Mouse (Mus musculus) heart, embryonic 16.5 days (tissue): Measurements from ENCODE around the gene Rtel1. TPM values are rescaled to one million over a fixed set of nuclear protein-coding genes. Genes with fewer than 3 reads are reported as not detected.

Experiments used
- ATAC-seq: fragments of 200-750 bp; cut with Nextera tagmentation; replicated peaks from 2 replicates; pipeline ENCODE4 v1.8.0; 2017; ENCODE audit warnings: moderate number of reproducible peaks; ENCODE audit not compliant: insufficient read depth, low FRiP score; ENCODE audit errors: extremely low read depth
- H3K27ac ChIP-seq: fragments of 300-500 bp; sonication (generic); 2 replicates; pipeline ENCODE4 v1.5.1; 2014; ENCODE audit warnings: mild to moderate bottlenecking, low read length, control low read depth, moderate library complexity
- H3K27me3 ChIP-seq: fragments of 300-500 bp; sonication (generic); 2 replicates; pipeline ENCODE4 v1.6.1; 2014; ENCODE audit warnings: low read length, mixed read lengths; ENCODE audit not compliant: control insufficient read depth, insufficient read depth
- H3K36me3 ChIP-seq: fragments of 300-500 bp; sonication (generic); 2 replicates; pipeline ENCODE4 v1.6.1; 2014; ENCODE audit not compliant: control insufficient read depth, insufficient read depth
- H3K4me1 ChIP-seq: fragments of 300-500 bp; sonication (generic); 2 replicates; pipeline ENCODE4 v1.6.1; 2014; ENCODE audit warnings: low read length, mixed read lengths; ENCODE audit not compliant: control insufficient read depth, insufficient read depth
- H3K4me2 ChIP-seq: fragments of 300-500 bp; sonication (generic); 2 replicates; pipeline ENCODE4 v1.6.1; 2014; ENCODE audit warnings: low read depth, mild to moderate bottlenecking, control low read depth, low read length
- H3K4me3 ChIP-seq: fragments of 300-500 bp; sonication (generic); 2 replicates; pipeline ENCODE4 v1.5.1; 2014; ENCODE audit warnings: mild to moderate bottlenecking, control low read depth, low read length
- H3K9ac ChIP-seq: fragments of 300-500 bp; sonication (generic); 2 replicates; pipeline ENCODE4 v1.6.1; 2014; ENCODE audit warnings: low read length, control low read depth
- H3K9me3 ChIP-seq: fragments of 300-500 bp; sonication (generic); replicated peaks from 2 replicates; pipeline ENCODE4 v1.6.1; 2016; ENCODE audit warnings: low read length; ENCODE audit not compliant: control insufficient read depth
- WGBS: fragments of 180-500 bp; shearing (Covaris S2); extraction: QIAGEN DNeasy Blood & Tissue Kit; methylation state at CpG from one replicate; pipeline ENCODE4 v1.1.7; 2014; 5-methylcytosine and 5-hydroxymethylcytosine counted together
- polyA plus RNA-seq: library from polyadenylated mRNA; unstranded; fragments of >200 nt; fragmentation: Nextera tagmentation; extraction: Ambion mirVana; gene quantifications from 2 replicates; pipeline ENCODE4 v1.2.1, GENCODE M21; 2015

Rtel1 gene
- polyA plus RNA-seq, 1 experiment from 2014 or later, result 23.8 TPM

GRCm38 (mm10) chr2:181391022-181391421, 71.5 kb downstream of the Rtel1 start:
- no peaks in the 10 kb centered on the region; the same call in 1 of the 2 replicates for H3K36me3 ChIP-seq
- no peak for ATAC-seq

GRCm38 (mm10) chr2:181391541-181391940, 72.0 kb downstream of the Rtel1 start:
- no peaks in the 10 kb centered on the region; the same call in 1 of the 2 replicates for H3K36me3 ChIP-seq

More at GRCm38 (mm10) chr2:181391022-181391421, 71.5 kb downstream of the Rtel1 start:
- H3K9me3 ChIP-seq, result no peaks in the 10 kb centered on the region
- H3K4me3 ChIP-seq, result no peak overlapping the region
- 85% methylated on average over 15 of the region's 15 CpGs for WGBS
- H3K4me1 ChIP-seq, result peaks cover 2% of the 10 kb centered on the region; the same call in 1 of the 2 replicates
- H3K9ac ChIP-seq, result no peak overlapping the region
- H3K27ac ChIP-seq, result no peak overlapping the region
- no peaks in the 10 kb centered on the region for H3K27me3 ChIP-seq
- H3K4me2 ChIP-seq, result no peak overlapping the region

GRCm38 (mm10) chr2:181392600-181393213, 73.2 kb downstream of the Rtel1 start:
- Histone ChIP-seq H3K9me3 (no peaks in the 10 kb centered on the region), H3K27me3 (no peaks in the 10 kb centered on the region), H3K4me3 (no peak overlapping the region), H3K36me3 (no peaks in the 10 kb centered on the region), H3K4me1 (peaks cover 7% of the 10 kb centered on the region), H3K27ac (no peak overlapping the region), H3K4me2 (no peak overlapping the region), H3K9ac (no peak overlapping the region)
- ATAC-seq, result peak; percentile 71; the same call in 1 of the 2 replicates
- WGBS, result 25% methylated on average over 4 of the region's 4 CpGs

More at GRCm38 (mm10) chr2:181391541-181391940, 72.0 kb downstream of the Rtel1 start:
- H3K4me1 ChIP-seq, result no peaks in the 10 kb centered on the region
- H3K9ac ChIP-seq, result no peak overlapping the region
- H3K4me3 ChIP-seq, result no peak overlapping the region
- no peak overlapping the region for H3K27ac ChIP-seq
- WGBS, result 64% methylated on average over 2 of the region's 2 CpGs
- H3K9me3 ChIP-seq, result no peaks in the 10 kb centered on the region
- no peak for ATAC-seq
- H3K4me2 ChIP-seq, result no peak overlapping the region
- H3K27me3 ChIP-seq, result no peaks in the 10 kb centered on the region

- ATAC-seq, result no peak
- H3K27ac ChIP-seq, result no peak overlapping the region
- no peak overlapping the region for H3K9ac ChIP-seq
- no peaks in the 10 kb centered on the region for H3K27me3 ChIP-seq
- H3K4me3 ChIP-seq, result no peak overlapping the region
- H3K4me2 ChIP-seq, result no peak overlapping the region
- 86% methylated on average over 3 of the region's 3 CpGs for WGBS
- no peaks in the 10 kb centered on the region for H3K36me3 ChIP-seq
- H3K4me1 ChIP-seq, result peaks cover 10% of the 10 kb centered on the region
- no peaks in the 10 kb centered on the region for H3K9me3 ChIP-seq
These were observed 74.5 kb downstream of the Rtel1 start for GRCm38 (mm10) chr2:181394086-181394485.

GRCm38 (mm10) chr2:181397207-181397761, 77.7 kb downstream of the Rtel1 start:
- 31% methylated on average over 5 of the region's 5 CpGs for WGBS
- peaks cover 12% of the 10 kb centered on the region for H3K4me1 ChIP-seq
- no peak overlapping the region for H3K9ac ChIP-seq
- no peaks in the 10 kb centered on the region for H3K27me3 ChIP-seq
- no peak overlapping the region for H3K4me3 ChIP-seq
- ATAC-seq, result peak; percentile 49
- H3K36me3 ChIP-seq, result no peaks in the 10 kb centered on the region
- 0 out of 2 replicates have a peak overlapping the region, but pooled peaks have one; percentile 16 for H3K4me2 ChIP-seq
- H3K9me3 ChIP-seq, result no peaks in the 10 kb centered on the region
- H3K27ac ChIP-seq, result peak overlapping the region; percentile 84

GRCm38 (mm10) chr2:181401497-181401896, 82.0 kb downstream of the Rtel1 start:
- no peaks in the 10 kb centered on the region for H3K36me3 ChIP-seq
- H3K4me3 ChIP-seq, result no peak overlapping the region
- 8% methylated on average over 1 of the region's 1 CpGs for WGBS
- no peaks in the 10 kb centered on the region for H3K27me3 ChIP-seq
- no peak overlapping the region for H3K9ac ChIP-seq
- H3K9me3 ChIP-seq, result no peaks in the 10 kb centered on the region
- no peak for ATAC-seq
- H3K4me2 ChIP-seq, result no peak overlapping the region
- peaks cover 12% of the 10 kb centered on the region for H3K4me1 ChIP-seq
- H3K27ac ChIP-seq, result no peak overlapping the region

- Histone ChIP-seq H3K27me3 (no peaks in the 10 kb centered on the region), H3K27ac (no peak overlapping the region), H3K9me3 (no peaks in the 10 kb centered on the region), H3K4me1 (0 out of 2 replicates have a peak, but pooled peaks cover 2% of the 10 kb centered on the region), H3K9ac (no peak overlapping the region), H3K4me3 (no peak overlapping the region), H3K4me2 (no peak overlapping the region), H3K36me3 (no peaks in the 10 kb centered on the region)
- 81% methylated on average over 3 of the region's 3 CpGs for WGBS
- no peak for ATAC-seq
These were observed 84.2 kb downstream of the Rtel1 start for GRCm38 (mm10) chr2:181403722-181404121.

Other genes with a start within 250 kb of the Rtel1 start
- 0.07 and 0.11 TPM in 2 replicates for gene Kcnq2, start 184.4 kb upstream of the Rtel1 start, polyA plus RNA-seq
- 7.1 and 12.4 TPM in 2 replicates for gene Eef1a2, start 162.7 kb upstream of the Rtel1 start, polyA plus RNA-seq
- 135 and 154 TPM in 2 replicates for gene Ppdpf, start 132.5 kb upstream of the Rtel1 start, polyA plus RNA-seq
- 0.07 TPM in 1 of 2 replicates, not detected in the other for gene Ptk6, start 117.0 kb upstream of the Rtel1 start, polyA plus RNA-seq
- 0.05 and 0.27 TPM in 2 replicates for gene Srms, start 106.6 kb upstream of the Rtel1 start, polyA plus RNA-seq
- gene Fndc11, start 99.7 kb upstream of the Rtel1 start, polyA plus RNA-seq, result 0.12 and 0.20 TPM in 2 replicates
- 1.2 and 1.5 TPM in 2 replicates for gene Helz2, start 77.7 kb upstream of the Rtel1 start, polyA plus RNA-seq
- gene Gmeb2, start 31.7 kb upstream of the Rtel1 start, polyA plus RNA-seq, result 8.8 and 9.3 TPM in 2 replicates
- 1.4 and 1.9 TPM in 2 replicates for gene Stmn3, start 5.2 kb upstream of the Rtel1 start, polyA plus RNA-seq
- gene Zgpat, start 45.2 kb downstream of the Rtel1 start, polyA plus RNA-seq, result 28.0 and 30.7 TPM in 2 replicates
- 63.0 and 65.7 TPM in 2 replicates for gene Arfrp1, start 45.7 kb downstream of the Rtel1 start, polyA plus RNA-seq
- gene Lime1, start 60.3 kb downstream of the Rtel1 start, polyA plus RNA-seq, result 15.6 and 18.1 TPM in 2 replicates
- gene Zbtb46, start 139.7 kb downstream of the Rtel1 start, polyA plus RNA-seq, result 9.8 and 10.3 TPM in 2 replicates
- gene Abhd16b, start 173.5 kb downstream of the Rtel1 start, polyA plus RNA-seq, result 0.17 and 0.19 TPM in 2 replicates
- 123 and 125 TPM in 2 replicates for gene Tpd52l2, start 177.4 kb downstream of the Rtel1 start, polyA plus RNA-seq
- gene Dnajc5, start 200.7 kb downstream of the Rtel1 start, polyA plus RNA-seq, result 77.9 and 82.1 TPM in 2 replicates